Comparison of ENCODE assay signal across 20 mouse cellular contexts in genomic region chr1:93748539-93748938, GRCm38 (mm10). TPM values are rescaled to one million over a fixed set of nuclear protein-coding genes. Genes with fewer than 3 reads are reported as not detected.
DNase-seq lines count a peak whose midpoint lies in the region; ATAC-seq and TF ChIP-seq lines count a peak whose summit lies in the region.
"Had no signal": no experiment of that assay in that cellular context is flagged by ENCODE, and none has a peak within 500 bp of the region (broad histone marks: within the 10 kb centered on the region; RNA-seq: fewer than 3 reads in every experiment).

No protein-coding gene starts in this region.

- WGBS in intestine, postnatal 0 days: 55% methylated on average over 1 of the region's 1 CpGs

- H3K36me3 ChIP-seq in C2C12 (ENCODE audit: control insufficient read depth, insufficient read depth): peaks cover 31% of the 10 kb centered on the region
- H3K36me3 ChIP-seq in intestine, postnatal 0 days (ENCODE audit: control insufficient read depth, insufficient read depth): peaks cover 19% of the 10 kb centered on the region

- H3K27ac ChIP-seq in intestine, postnatal 0 days (ENCODE audit: low read depth, low read length): peak overlapping the region; percentile 57; the same call in 1 of the 2 replicates
- H3K27ac ChIP-seq: heart, embryonic 13.5 days; hindbrain, embryonic 15.5 days; kidney, postnatal 0 days; limb, embryonic 15.5 days; lung, embryonic 15.5 days; neural tube, embryonic 15.5 days had no signal

- peaks cover 6% of the 10 kb centered on the region; the same call in 1 of the 2 replicates for H3K4me1 ChIP-seq in intestine, postnatal 0 days (replicated peaks; ENCODE audit: control insufficient read depth, insufficient read depth, low read length)

- no peaks in the 10 kb centered on the region for H3K9me3 ChIP-seq in intestine, postnatal 0 days (ENCODE audit: control insufficient read depth)
- H3K9me3 ChIP-seq: heart, embryonic 13.5 days; hindbrain, embryonic 15.5 days; limb, embryonic 15.5 days; lung, embryonic 15.5 days; neural tube, embryonic 15.5 days had no signal

- no peak overlapping the region for H3ac ChIP-seq in C2C12 (ENCODE audit: control insufficient read depth, insufficient read length, low read depth)

- H3K9ac ChIP-seq in intestine, postnatal 0 days (ENCODE audit: low read depth, low read length): no peak overlapping the region
- H3K9ac ChIP-seq: heart, embryonic 13.5 days; hindbrain, embryonic 15.5 days; limb, embryonic 15.5 days; lung, embryonic 15.5 days; neural tube, embryonic 15.5 days had no signal

- no peak overlapping the region for H3K4me3 ChIP-seq in C2C12 (ENCODE audit: insufficient read depth, poor library complexity, severe bottlenecking)
- no peak overlapping the region for H3K4me3 ChIP-seq in intestine, postnatal 0 days (ENCODE audit: low read depth, low read length)
- H3K4me3 ChIP-seq: gastrocnemius, adult 2 months; heart, embryonic 13.5 days; hindbrain, embryonic 15.5 days; limb, embryonic 15.5 days; lung, embryonic 15.5 days; neural tube, embryonic 15.5 days had no signal

- DNase-seq in 3T3-L1 (ENCODE audit: low read depth, low spot score): peak; percentile 71
- peak; percentile 43 for DNase-seq in fat pad, adult 2 months (ENCODE audit: extremely low read depth, low read depth, low spot score)
- DNase-seq in urinary bladder, postnatal 10 days (ENCODE audit: low spot score): no peak
- no peak for DNase-seq in gastrocnemius, adult 8-10 months (ENCODE audit: low spot score in 2 of 2)
- DNase-seq: adrenal gland, adult 2 months; cerebellum, postnatal 10 days; gastrocnemius, adult 2 months; heart, adult 18-20 months; kidney, adult 18-20 months had no signal

- H3K79me2 ChIP-seq in C2C12 (ENCODE audit: control insufficient read depth, insufficient read depth): peaks cover 79% of the 10 kb centered on the region

- TF ChIP-seq CTCF in C2C12 (IDR thresholded peaks at IDR 0.05; ENCODE audit: control insufficient read depth, insufficient read depth, insufficient read length): no peak
- no peak for TF ChIP-seq CTCF in intestine, postnatal 0 days (IDR thresholded peaks at IDR 0.05; ENCODE audit: low read depth)

- peak; percentile 60; the same call in 1 of the 2 replicates for ATAC-seq in intestine, postnatal 0 days
- ATAC-seq in inflammation-experienced regulatory T-cells, adult 6 months: no peak
- ATAC-seq: CD4-positive, CD25-positive, alpha-beta regulatory T cell, adult 4 months; midbrain, embryonic 16.5 days had no signal

- H3K79me3 ChIP-seq in C2C12 (ENCODE audit: low read depth): peaks cover 28% of the 10 kb centered on the region

- no peak overlapping the region for H3K4me2 ChIP-seq in intestine, postnatal 0 days (replicated peaks; ENCODE audit: low read depth)
- H3K4me2 ChIP-seq: heart, embryonic 13.5 days; hindbrain, embryonic 15.5 days; limb, embryonic 15.5 days; lung, embryonic 15.5 days; neural tube, embryonic 15.5 days had no signal

- H3K27me3 ChIP-seq in C2C12 (ENCODE audit: control insufficient read depth, insufficient read depth, insufficient read length): no peaks in the 10 kb centered on the region
- no peaks in the 10 kb centered on the region for H3K27me3 ChIP-seq in intestine, postnatal 0 days (replicated peaks; ENCODE audit: control insufficient read depth, insufficient read depth, low read length)
- H3K27me3 ChIP-seq: heart, embryonic 13.5 days; hindbrain, embryonic 15.5 days; limb, embryonic 15.5 days; lung, embryonic 15.5 days; neural tube, embryonic 15.5 days had no signal

TF ChIP-seq in C2C12, 6 proteins besides CTCF, POLR2A, EP300 and RAD21:
- TF ChIP-seq USF1 (IDR thresholded peaks at IDR 0.05; ENCODE audit: low read depth): no peak
- peak; percentile 8 for TF ChIP-seq CEBPB (IDR thresholded peaks at IDR 0.05; ENCODE audit: low read depth)

RNA-seq across cellular contexts. Expression of gene Atg4b, which starts 2.8 kb away (rescaled TPM):
- polyA plus RNA-seq in C2C12 (2012; fragmentation: generic; extraction: Trizol): 43.4 TPM
- 66.7 and 66.9 TPM in 2 replicates for polyA plus RNA-seq in intestine, postnatal 0 days (2015; fragmentation: Nextera tagmentation; extraction: Ambion mirVana)
- 10 to 100 TPM; 57.6 to 85.3 (median 63.8) TPM for polyA plus RNA-seq in inflammation-experienced regulatory T-cells, adult 6 months (2017; shearing (Covaris generic))
- total RNA-seq in gastrocnemius, adult 8-10 months (2022): 10 to 100 TPM; 26.7 to 33.4 (median 29.2) TPM

RNA-seq across cellular contexts. Expression of gene Thap4, which starts 6.1 kb away (rescaled TPM):
- polyA plus RNA-seq in C2C12 (2012; fragmentation: generic; extraction: Trizol): 65.2 TPM
- 56.6 and 59.0 TPM in 2 replicates for polyA plus RNA-seq in intestine, postnatal 0 days (2015; fragmentation: Nextera tagmentation; extraction: Ambion mirVana)
- polyA plus RNA-seq in inflammation-experienced regulatory T-cells, adult 6 months (2017; shearing (Covaris generic)): 10 to 100 TPM; 13.8 to 21.0 (median 19.3) TPM
- total RNA-seq in gastrocnemius, adult 8-10 months (2022): 100 to 1,000 TPM in 1 of 4 experiments, 10 to 100 TPM in 3; 66.2 to 113 (median 91.9) TPM

RNA-seq across cellular contexts. Expression of gene Dtymk, which starts 53.2 kb away (rescaled TPM):
- 255 TPM for polyA plus RNA-seq in C2C12 (2012; fragmentation: generic; extraction: Trizol)
- polyA plus RNA-seq in intestine, postnatal 0 days (2015; fragmentation: Nextera tagmentation; extraction: Ambion mirVana): 85.8 and 87.1 TPM in 2 replicates
- polyA plus RNA-seq in inflammation-experienced regulatory T-cells, adult 6 months (2017; shearing (Covaris generic)): 100 to 1,000 TPM; 113 to 143 (median 119) TPM
- 10 to 100 TPM; 14.8 to 17.3 (median 16.1) TPM for total RNA-seq in gastrocnemius, adult 8-10 months (2022)

RNA-seq across cellular contexts. Expression of gene Ing5, which starts 55.2 kb away (rescaled TPM):
- 6.1 TPM for polyA plus RNA-seq in C2C12 (2012; fragmentation: generic; extraction: Trizol)
- 6.0 and 7.2 TPM in 2 replicates for polyA plus RNA-seq in intestine, postnatal 0 days (2015; fragmentation: Nextera tagmentation; extraction: Ambion mirVana)
- 10 to 100 TPM; 20.3 to 26.9 (median 22.1) TPM for polyA plus RNA-seq in inflammation-experienced regulatory T-cells, adult 6 months (2017; shearing (Covaris generic))
- total RNA-seq in gastrocnemius, adult 8-10 months (2022): 1 to 10 TPM; 3.7 to 6.6 (median 4.0) TPM

Comparison
In these comparisons a context has a peak if more than half of its experiments do, and no peak if none do; other contexts are left out.
1. DNase-seq: peak in 3T3-L1 (single experiment) and fat pad, adult 2 months (single experiment); none in urinary bladder, postnatal 10 days (single experiment) and gastrocnemius, adult 8-10 months (0 of 2).